Mouse (Mus musculus) intestine, embryonic 16.5 days (tissue): ENCODE results near the gene Actr2. TPM values are rescaled to one million over a fixed set of nuclear protein-coding genes. Genes with fewer than 3 reads are reported as not detected.
A peak's percentile ranks its signal among the peaks of the same experiment; 100 is the strongest.
"Not testable (repeated sequence)": the region's sequence is repeated elsewhere in the genome, so short reads cannot be mapped to it uniquely, and the experiment has no call there.

Experiments used
- ATAC-seq: fragments of 200-750 bp; cut with Nextera tagmentation; 2 replicates; pipeline ENCODE4 v1.8.0; 2017; ENCODE audit warnings: moderate TSS enrichment, moderate library complexity
- H3K27ac ChIP-seq: fragments of 300-500 bp; sonication (generic); 2 replicates; pipeline ENCODE4 v1.5.1; 2014; ENCODE audit warnings: mild to moderate bottlenecking, low read length
- H3K27me3 ChIP-seq: fragments of 300-500 bp; sonication (generic); replicated peaks from 2 replicates; pipeline ENCODE4 v1.6.1; 2014; ENCODE audit warnings: low read length, control low read depth, mixed read lengths; ENCODE audit not compliant: control insufficient read depth, insufficient read depth
- H3K36me3 ChIP-seq: fragments of 300-500 bp; sonication (generic); 2 replicates; pipeline ENCODE4 v1.6.1; 2014; ENCODE audit warnings: low read length, control low read depth; ENCODE audit not compliant: control insufficient read depth, insufficient read depth
- H3K4me1 ChIP-seq: fragments of 300-500 bp; sonication (generic); 2 replicates; pipeline ENCODE4 v1.6.1; 2014; ENCODE audit warnings: low read length, control low read depth, mixed read lengths; ENCODE audit not compliant: control insufficient read depth, insufficient read depth
- H3K4me2 ChIP-seq: fragments of 300-500 bp; sonication (generic); 2 replicates; pipeline ENCODE4 v1.6.1; 2014; ENCODE audit warnings: low read depth, low read length, control low read depth
- H3K4me3 ChIP-seq: fragments of 300-500 bp; sonication (generic); 2 replicates; pipeline ENCODE4 v1.5.1; 2014; ENCODE audit warnings: mild to moderate bottlenecking, low read length
- H3K9ac ChIP-seq: fragments of 300-500 bp; sonication (generic); 2 replicates; pipeline ENCODE4 v1.6.1; 2014; ENCODE audit warnings: low read depth, low read length
- H3K9me3 ChIP-seq: fragments of 300-500 bp; sonication (generic); 2 replicates; pipeline ENCODE4 v1.6.1; 2016; ENCODE audit warnings: low read length, control low read depth; ENCODE audit not compliant: control insufficient read depth
- WGBS: fragments of 180-500 bp; shearing (Covaris S2); extraction: QIAGEN DNeasy Blood & Tissue Kit; methylation state at CpG from one replicate; pipeline ENCODE4 v1.1.7; 2014; 5-methylcytosine and 5-hydroxymethylcytosine counted together
- polyA plus RNA-seq: library from polyadenylated mRNA; unstranded; fragments of >200 nt; fragmentation: Nextera tagmentation; extraction: Ambion mirVana; gene quantifications from 2 replicates; pipeline ENCODE4 v1.2.1, GENCODE M21; 2015

Gene Actr2
- polyA plus RNA-seq, 1 experiment from 2014 or later = 113 TPM

DNA sequence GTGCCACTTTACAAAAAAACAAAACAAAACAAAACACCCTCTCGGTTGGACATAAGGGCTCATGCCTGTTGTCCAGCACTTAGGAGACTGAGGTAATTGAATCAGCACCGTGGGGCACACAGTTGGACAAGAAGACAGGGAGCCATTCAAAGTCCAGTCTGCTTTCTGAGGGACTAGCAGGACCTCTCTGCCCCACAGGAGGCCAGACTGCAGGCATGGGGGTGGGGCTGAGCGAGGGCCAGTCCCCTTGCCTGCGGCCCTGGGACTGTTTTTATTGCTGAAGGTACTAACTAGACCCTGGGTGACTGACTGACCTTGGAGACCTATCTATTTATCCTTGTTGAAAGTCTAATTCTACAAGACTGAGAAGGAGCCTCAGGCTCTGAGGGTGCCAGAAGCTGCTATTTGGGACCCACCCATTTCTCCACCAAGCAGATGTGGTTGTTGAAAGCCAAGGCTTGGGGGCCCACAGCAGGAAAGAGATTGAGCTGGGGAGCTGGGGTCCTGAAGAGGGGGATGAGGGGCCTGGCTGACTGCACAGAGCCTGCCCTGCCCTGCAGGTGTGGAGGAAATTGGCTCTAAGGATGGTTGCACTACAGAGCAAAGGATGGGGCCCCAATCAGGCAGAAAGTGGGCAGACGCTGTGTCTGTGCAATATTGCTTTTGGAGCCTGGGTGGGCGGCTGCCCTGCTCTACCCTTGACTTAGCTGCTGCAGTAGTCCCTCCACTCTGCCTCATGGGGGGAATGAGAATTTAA is 71.4 kb downstream of the Actr2 start:
- ATAC-seq = peak; percentile 70
- Histone ChIP-seq H3K27me3 (no peaks in the 10 kb centered on the region), H3K4me2 (no peak overlapping the region), H3K9me3 (no peaks in the 10 kb centered on the region), H3K4me3 (no peak overlapping the region), H3K36me3 (no peaks in the 10 kb centered on the region), H3K9ac (no peak overlapping the region), H3K4me1 (peaks cover 8% of the 10 kb centered on the region), H3K27ac (no peak overlapping the region)
- WGBS = 24% methylated on average over 6 of the region's 6 CpGs

DNA sequence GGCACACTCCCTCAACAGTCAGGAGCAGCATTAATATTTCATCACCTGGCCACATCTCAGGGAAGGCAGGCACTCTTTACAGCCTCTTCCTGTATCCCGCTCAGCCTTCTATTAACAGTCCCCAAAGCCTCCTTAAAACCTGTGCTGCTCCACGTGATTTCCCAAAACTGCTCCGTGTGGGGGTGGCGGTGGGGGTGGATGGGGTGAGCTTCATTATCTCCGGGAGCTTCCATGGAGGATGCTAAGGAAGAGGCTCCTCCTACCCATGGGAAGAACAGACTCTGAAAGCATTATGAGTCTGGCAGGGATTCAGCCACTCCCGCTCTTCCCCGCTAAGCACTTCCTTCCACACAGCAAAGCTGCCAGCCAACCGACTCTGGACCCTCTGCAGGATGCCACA is 74.0 kb downstream of the Actr2 start:
- peaks cover 8% of the 10 kb centered on the region for H3K4me1 ChIP-seq
- H3K27ac ChIP-seq = no peak overlapping the region
- no peaks in the 10 kb centered on the region for H3K9me3 ChIP-seq
- H3K4me3 ChIP-seq = no peak overlapping the region
- H3K36me3 ChIP-seq = no peaks in the 10 kb centered on the region
- no peak for ATAC-seq
- no peaks in the 10 kb centered on the region for H3K27me3 ChIP-seq
- WGBS = 42% methylated on average over 8 of the region's 8 CpGs
- H3K9ac ChIP-seq = no peak overlapping the region
- H3K4me2 ChIP-seq = no peak overlapping the region

DNA sequence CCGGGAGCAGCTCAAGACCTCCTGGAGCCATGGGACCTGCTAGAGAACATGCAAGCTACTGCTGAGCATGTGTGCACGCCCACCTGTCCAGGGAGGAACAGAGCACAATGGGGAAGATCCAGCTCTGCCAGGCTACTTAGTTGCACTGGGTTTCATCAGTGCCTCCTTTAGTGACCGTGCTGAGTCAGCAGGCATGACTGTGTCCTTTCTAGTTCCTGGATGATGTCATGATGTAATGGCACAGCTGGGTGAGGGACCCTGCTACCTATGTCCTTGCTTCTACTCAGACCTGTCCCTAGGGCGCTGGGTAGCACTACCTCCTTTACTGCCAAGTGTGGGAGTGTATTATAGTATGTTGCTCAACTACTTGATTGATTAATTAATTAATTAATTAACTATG is 75.0 kb downstream of the Actr2 start:
- Histone ChIP-seq H3K27ac (no peak overlapping the region), H3K4me3 (no peak overlapping the region), H3K27me3 (no peaks in the 10 kb centered on the region), H3K4me2 (no peak overlapping the region), H3K36me3 (no peaks in the 10 kb centered on the region), H3K9me3 (no peaks in the 10 kb centered on the region), H3K9ac (no peak overlapping the region), H3K4me1 (peaks cover 8% of the 10 kb centered on the region)
- no peak for ATAC-seq
- 81% methylated on average over 4 of the region's 4 CpGs for WGBS

DNA sequence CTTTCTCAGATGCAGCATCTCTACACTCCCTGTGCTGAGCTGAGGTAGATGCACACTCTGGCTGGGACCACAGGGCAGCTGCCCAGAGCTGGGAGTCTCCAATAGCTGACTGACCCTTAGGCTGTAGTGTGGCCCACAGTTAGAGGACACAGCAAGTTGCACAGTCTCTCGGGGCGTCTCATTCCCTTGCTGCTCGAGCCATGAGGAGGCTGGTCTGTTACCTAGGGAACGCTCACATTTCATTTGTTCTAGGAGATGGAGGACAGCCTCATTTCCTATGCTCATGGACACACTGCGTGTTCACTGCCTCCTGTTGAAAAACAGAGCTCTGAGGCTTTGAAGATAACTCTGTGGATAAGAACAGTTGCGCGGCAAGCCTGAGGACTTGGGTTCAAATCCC is 76.7 kb downstream of the Actr2 start:
- WGBS = 78% methylated on average over 7 of the region's 7 CpGs
- H3K4me1 ChIP-seq = no peaks in the 10 kb centered on the region; the same call in 1 of the 2 replicates
- no peaks in the 10 kb centered on the region for H3K27me3 ChIP-seq
- no peak overlapping the region for H3K4me3 ChIP-seq
- H3K9ac ChIP-seq = no peak overlapping the region
- H3K9me3 ChIP-seq = no peaks in the 10 kb centered on the region
- H3K4me2 ChIP-seq = no peak overlapping the region
- 0 out of 2 replicates have a peak, but pooled peaks have one; percentile 5 for ATAC-seq
- H3K27ac ChIP-seq = no peak overlapping the region
- no peaks in the 10 kb centered on the region for H3K36me3 ChIP-seq

DNA sequence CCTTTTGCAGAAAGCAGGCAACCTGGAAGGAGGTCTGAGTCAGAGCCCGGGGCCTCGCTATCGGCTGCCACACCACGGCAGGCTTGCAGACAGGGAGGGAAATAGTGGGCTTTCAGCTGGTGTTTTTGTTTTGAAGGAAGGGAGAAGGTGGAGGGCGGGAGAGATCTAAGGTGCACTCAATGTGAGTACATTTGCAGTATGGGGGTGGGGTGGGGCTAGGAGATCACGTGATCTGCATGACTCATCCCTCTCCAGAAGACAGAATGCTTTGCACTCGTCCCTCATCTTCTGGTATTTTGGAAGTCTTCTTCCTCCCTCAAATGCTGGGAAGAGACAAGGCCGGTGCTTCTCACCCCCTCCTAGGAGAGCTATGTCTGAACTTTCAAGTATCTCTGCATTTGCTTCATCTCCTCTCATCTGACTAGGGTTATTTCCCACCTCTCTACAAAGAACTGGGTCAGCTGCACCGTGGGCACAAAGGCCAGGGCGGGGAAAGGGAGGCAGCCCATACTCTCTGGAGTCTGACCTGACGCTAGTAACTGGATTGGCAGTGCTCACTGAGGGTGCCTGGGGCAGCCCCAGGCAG is 77.3 kb downstream of the Actr2 start:
- Histone ChIP-seq H3K4me3 (no peak overlapping the region), H3K27me3 (no peaks in the 10 kb centered on the region), H3K4me1 (no peaks in the 10 kb centered on the region), H3K9ac (no peak overlapping the region), H3K27ac (no peak overlapping the region), H3K36me3 (no peaks in the 10 kb centered on the region), H3K9me3 (no peaks in the 10 kb centered on the region), H3K4me2 (no peak overlapping the region)
- ATAC-seq = peak; percentile 55
- 51% methylated on average over 11 of the region's 11 CpGs for WGBS

DNA sequence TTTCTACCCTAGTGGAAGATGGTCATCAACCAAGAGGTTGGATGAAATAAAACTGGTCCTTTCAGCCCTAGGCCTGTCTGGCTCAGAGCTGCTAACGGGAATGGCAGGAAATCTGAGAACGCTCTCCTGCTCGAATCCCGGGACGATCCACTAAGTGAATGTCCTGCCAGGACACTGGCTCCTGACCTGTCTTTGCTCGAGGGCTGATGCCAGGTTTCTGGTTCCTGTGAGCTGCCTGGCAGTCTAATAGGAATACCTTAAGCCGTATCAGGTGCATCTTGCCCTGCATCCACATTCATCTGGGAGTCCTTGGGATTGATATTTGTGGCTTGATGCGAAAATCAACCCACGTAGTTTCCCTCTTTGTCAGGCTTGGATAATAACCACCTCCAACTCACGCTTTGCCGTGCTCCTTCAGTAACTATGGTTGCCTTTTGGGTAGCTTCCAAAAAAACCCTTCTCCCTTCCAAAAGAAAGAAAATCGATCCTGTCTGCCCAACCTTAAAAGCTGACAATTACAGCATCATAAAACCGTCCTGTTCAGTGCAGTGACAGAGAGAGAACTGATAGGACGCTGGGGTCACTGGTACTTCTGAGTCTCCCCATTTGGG is 78.3 kb downstream of the Actr2 start:
- Histone ChIP-seq H3K4me2 (no peak overlapping the region), H3K9ac (no peak overlapping the region), H3K4me1 (no peaks in the 10 kb centered on the region), H3K27ac (no peak overlapping the region), H3K4me3 (no peak overlapping the region), H3K9me3 (no peaks in the 10 kb centered on the region), H3K36me3 (no peaks in the 10 kb centered on the region), H3K27me3 (no peaks in the 10 kb centered on the region)
- 65% methylated on average over 14 of the region's 14 CpGs for WGBS
- ATAC-seq = no peak

DNA sequence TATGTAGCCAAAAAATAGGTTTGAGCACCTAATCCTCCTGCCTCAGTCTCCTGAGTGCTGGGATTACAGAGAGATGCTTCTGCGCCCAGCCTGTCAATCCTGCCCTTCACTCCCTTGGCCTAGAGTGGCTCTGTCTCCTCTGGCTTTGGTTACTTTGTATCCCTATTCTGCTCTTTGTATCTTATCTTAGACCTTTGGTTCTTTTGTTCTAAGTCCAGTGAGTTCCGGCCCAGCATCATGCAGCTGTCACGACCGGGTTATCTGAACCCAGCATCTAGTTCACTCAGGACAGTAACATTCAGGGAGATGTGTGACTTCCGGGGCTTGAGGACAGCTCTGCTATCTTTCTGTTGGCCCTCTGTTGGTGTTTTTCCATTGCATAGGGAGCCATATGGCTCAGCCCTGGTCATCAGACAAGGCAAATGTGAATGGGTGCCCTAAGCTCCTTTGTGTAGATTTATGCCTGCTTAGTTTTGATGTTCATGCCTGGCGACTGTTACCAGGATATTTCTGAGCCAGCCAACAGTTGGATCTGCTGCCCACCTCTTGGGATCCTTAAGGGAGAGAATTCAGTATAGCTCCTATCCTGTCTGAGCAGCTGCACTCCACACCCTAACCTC is 79.1 kb downstream of the Actr2 start:
- Histone ChIP-seq H3K27ac (no peak overlapping the region), H3K4me2 (no peak overlapping the region), H3K27me3 (no peaks in the 10 kb centered on the region), H3K9me3 (no peaks in the 10 kb centered on the region), H3K4me3 (no peak overlapping the region), H3K9ac (no peak overlapping the region), H3K4me1 (no peaks in the 10 kb centered on the region), H3K36me3 (no peaks in the 10 kb centered on the region)
- ATAC-seq = no peak
- WGBS = 70% methylated on average over 6 of the region's 6 CpGs

DNA sequence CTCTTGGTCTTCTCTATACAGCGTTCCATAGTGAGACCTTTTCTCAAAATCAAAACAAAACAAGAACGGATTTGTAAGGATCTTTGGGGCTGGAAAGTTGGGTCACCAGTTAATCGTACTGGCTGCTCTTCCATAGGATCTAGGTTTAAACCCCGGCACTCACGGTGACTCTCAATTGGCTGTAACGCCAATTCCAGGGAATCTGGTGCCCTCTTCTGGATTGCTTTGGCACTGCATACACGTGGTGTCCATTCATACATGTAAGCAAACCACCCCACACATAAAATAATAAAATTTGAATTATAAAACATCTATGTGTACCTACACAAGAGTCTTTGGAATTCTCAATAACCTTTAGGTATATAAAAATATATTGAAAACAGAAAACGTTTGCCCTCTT is 81.2 kb downstream of the Actr2 start:
- Histone ChIP-seq H3K9me3 (no peaks in the 10 kb centered on the region), H3K27ac (no peak overlapping the region), H3K9ac (no peak overlapping the region), H3K4me2 (no peak overlapping the region), H3K4me3 (no peak overlapping the region), H3K27me3 (no peaks in the 10 kb centered on the region), H3K36me3 (no peaks in the 10 kb centered on the region), H3K4me1 (no peaks in the 10 kb centered on the region)
- no peak for ATAC-seq
- WGBS = 50% methylated on average over 8 of the region's 8 CpGs

DNA sequence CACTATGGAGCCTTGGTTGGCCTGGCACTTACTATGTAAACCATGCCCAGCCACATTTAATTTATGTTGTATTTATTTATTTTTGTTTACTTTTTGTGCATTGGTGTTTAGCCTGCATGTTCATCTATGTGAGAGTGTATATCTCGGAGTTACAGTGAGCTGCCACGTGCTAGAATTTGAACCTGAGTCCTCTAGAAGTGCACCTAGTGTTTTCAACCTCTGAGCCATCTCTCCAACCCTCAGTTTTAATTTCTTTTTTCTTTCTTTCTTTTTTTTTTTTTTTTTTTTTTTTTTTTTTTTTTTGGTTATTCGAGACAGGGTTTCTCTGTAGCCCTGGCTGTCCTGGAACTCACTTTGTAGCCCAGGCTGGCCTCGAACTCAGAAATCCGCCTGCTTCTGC is 81.7 kb downstream of the Actr2 start:
- not testable (repeated sequence) for H3K4me2 ChIP-seq, H3K4me1 ChIP-seq, H3K9ac ChIP-seq, H3K36me3 ChIP-seq, H3K27me3 ChIP-seq, H3K27ac ChIP-seq, H3K4me3 ChIP-seq, ATAC-seq, H3K9me3 ChIP-seq
- WGBS = 92% methylated on average over 5 of the region's 5 CpGs
